Mouse (Mus musculus) liver, postnatal 0 days (tissue): ENCODE measurements at regions not wholly inside any gene's neighbourhood (a gene's known extent, or its start where the extent isn't known, plus 50 kb on each side); places are given as distances from the start of the nearest gene placed in this dataset.

Experiments
- ATAC-seq: fragments of 200-750 bp; cut with Nextera tagmentation; 2 replicates; pipeline ENCODE4 v1.8.0; 2017; ENCODE audit warnings: mild to moderate bottlenecking, moderate library complexity
- DNase-seq: peaks from one replicate; pipeline ENCODE4 v3.0.0-alpha.2; 2016
- H3K27ac ChIP-seq: fragments of 300-500 bp; sonication (generic); 2 replicates; pipeline ENCODE4 v1.5.1; 2014; ENCODE audit warnings: antibody characterized with exemption, moderate library complexity, mild to moderate bottlenecking, low read depth
- H3K27me3 ChIP-seq: fragments of 300-500 bp; sonication (generic); 2 replicates; pipeline ENCODE4 v1.6.1; 2014; ENCODE audit warnings: low read length, control low read depth, mixed read lengths; ENCODE audit not compliant: insufficient read depth
- H3K36me3 ChIP-seq: fragments of 300-500 bp; sonication (generic); replicated peaks from 2 replicates; pipeline ENCODE4 v1.6.1; 2014; ENCODE audit warnings: mild to moderate bottlenecking, control low read depth, low read length, moderate library complexity, mixed read lengths; ENCODE audit not compliant: insufficient read depth
- H3K4me1 ChIP-seq: fragments of 300-500 bp; sonication (generic); 2 replicates; pipeline ENCODE4 v1.6.1; 2014; ENCODE audit warnings: antibody characterized with exemption, mild to moderate bottlenecking, control low read depth; ENCODE audit not compliant: insufficient read depth
- H3K4me2 ChIP-seq: fragments of 300-500 bp; sonication (generic); 2 replicates; pipeline ENCODE4 v1.6.1; 2014; ENCODE audit warnings: low read depth, mild to moderate bottlenecking, low read length, moderate library complexity, mixed read lengths
- H3K4me3 ChIP-seq: fragments of 300-500 bp; sonication (generic); 2 replicates; pipeline ENCODE4 v1.5.1; 2014; ENCODE audit warnings: low read depth, low read length
- H3K9ac ChIP-seq: fragments of 300-500 bp; sonication (generic); replicated peaks from 2 replicates; pipeline ENCODE4 v1.6.1; 2014; ENCODE audit warnings: mild to moderate bottlenecking, moderate library complexity
- H3K9me3 ChIP-seq: fragments of 300-500 bp; sonication (generic); 2 replicates; pipeline ENCODE4 v1.6.1; 2016; ENCODE audit warnings: mild to moderate bottlenecking, control low read depth, low read length, mixed read lengths
- CTCF ChIP-seq: sonication (generic); IDR thresholded peaks from 2 replicates; pipeline ENCODE4 v1.5.1; 2016; ENCODE audit warnings: antibody characterized with exemption, low read depth
- EP300 ChIP-seq: IDR thresholded peaks from 2 replicates; pipeline ENCODE4 v1.6.1; 2016; ENCODE audit warnings: antibody characterized with exemption, low read depth, mild to moderate bottlenecking
- WGBS: fragments of 180-500 bp; shearing (Covaris S2); extraction: QIAGEN DNeasy Blood & Tissue Kit; methylation state at CpG from one replicate; pipeline ENCODE4 v1.1.7; 2014; ENCODE audit not compliant: insufficient replicate concordance; 5-methylcytosine and 5-hydroxymethylcytosine counted together

GRCm38 (mm10) chr11:32908723-32909411 is 84.5 kb upstream of the Smim23 start:
- no peaks in the 10 kb centered on the region for H3K4me1 ChIP-seq
- no peaks in the 10 kb centered on the region for H3K27me3 ChIP-seq
- H3K4me3 ChIP-seq: no peak overlapping the region
- no peaks in the 10 kb centered on the region for H3K36me3 ChIP-seq
- no peaks in the 10 kb centered on the region for H3K9me3 ChIP-seq
- ATAC-seq (no peak), DNase-seq (no peak)
- whole genome bisulfite sequencing: 76% methylated on average over 14 of the region's 14 CpGs
- TF ChIP-seq EP300 (no peak), CTCF (no peak)
- H3K27ac ChIP-seq: no peak overlapping the region
- no peak overlapping the region for H3K9ac ChIP-seq
- no peak overlapping the region for H3K4me2 ChIP-seq

- no peaks in the 10 kb centered on the region for H3K9me3 ChIP-seq
- no peak overlapping the region for H3K4me3 ChIP-seq
- whole genome bisulfite sequencing: 53% methylated on average over 10 of the region's 10 CpGs
- H3K36me3 ChIP-seq: no peaks in the 10 kb centered on the region
- H3K4me2 ChIP-seq: no peak overlapping the region
- DNase-seq (no peak), ATAC-seq (no peak)
- no peak overlapping the region for H3K9ac ChIP-seq
- H3K27me3 ChIP-seq: no peaks in the 10 kb centered on the region
- no peaks in the 10 kb centered on the region for H3K4me1 ChIP-seq
- TF ChIP-seq EP300 (no peak), CTCF (no peak)
- no peak overlapping the region for H3K27ac ChIP-seq
Observed at GRCm38 (mm10) chr11:32907520-32908233, 83.3 kb upstream of the Smim23 start.

GRCm38 (mm10) chr11:32903970-32904369 is 79.6 kb upstream of the Smim23 start:
- H3K27ac ChIP-seq: no peak overlapping the region
- ATAC-seq: no peak
- no peak overlapping the region for H3K9ac ChIP-seq
- H3K27me3 ChIP-seq: no peaks in the 10 kb centered on the region
- TF ChIP-seq CTCF (no peak), EP300 (no peak)
- no peak overlapping the region for H3K4me2 ChIP-seq
- H3K4me3 ChIP-seq: no peak overlapping the region
- no peaks in the 10 kb centered on the region for H3K4me1 ChIP-seq
- no peak for DNase-seq
- H3K9me3 ChIP-seq: no peaks in the 10 kb centered on the region
- no peaks in the 10 kb centered on the region for H3K36me3 ChIP-seq

- no peak overlapping the region for H3K4me2 ChIP-seq
- no peaks in the 10 kb centered on the region for H3K27me3 ChIP-seq
- 70% methylated on average over 3 of the region's 3 CpGs for WGBS
- H3K4me1 ChIP-seq: no peaks in the 10 kb centered on the region
- DNase-seq (no peak), ATAC-seq (no peak)
- H3K36me3 ChIP-seq: no peaks in the 10 kb centered on the region
- no peak overlapping the region for H3K27ac ChIP-seq
- no peaks in the 10 kb centered on the region for H3K9me3 ChIP-seq
- H3K9ac ChIP-seq: no peak overlapping the region
- TF ChIP-seq CTCF: no peak
- no peak for TF ChIP-seq EP300
- H3K4me3 ChIP-seq: no peak overlapping the region
Observed at GRCm38 (mm10) chr11:32903389-32903788, 79.0 kb upstream of the Smim23 start.

- no peak for ATAC-seq
- Histone ChIP-seq H3K36me3 (no peaks in the 10 kb centered on the region), H3K4me1 (no peaks in the 10 kb centered on the region), H3K27me3 (no peaks in the 10 kb centered on the region), H3K9ac (no peak overlapping the region), H3K4me3 (no peak overlapping the region), H3K9me3 (no peaks in the 10 kb centered on the region), H3K27ac (no peak overlapping the region), H3K4me2 (no peak overlapping the region)
- DNase-seq: no peak
- 53% methylated on average over 8 of the region's 10 CpGs for WGBS
- TF ChIP-seq EP300 (no peak), CTCF (no peak)
Observed at GRCm38 (mm10) chr11:32902923-32903322, 78.5 kb upstream of the Smim23 start.

GRCm38 (mm10) chr11:32900437-32900836 is 76.0 kb upstream of the Smim23 start:
- H3K4me1 ChIP-seq: no peaks in the 10 kb centered on the region
- WGBS: 78% methylated on average over 6 of the region's 6 CpGs
- no peak overlapping the region for H3K4me2 ChIP-seq
- H3K27me3 ChIP-seq: no peaks in the 10 kb centered on the region
- DNase-seq: no peak
- no peak overlapping the region for H3K27ac ChIP-seq
- no peaks in the 10 kb centered on the region for H3K9me3 ChIP-seq
- no peaks in the 10 kb centered on the region for H3K36me3 ChIP-seq
- H3K9ac ChIP-seq: no peak overlapping the region
- H3K4me3 ChIP-seq: no peak overlapping the region
- TF ChIP-seq EP300: no peak
- TF ChIP-seq CTCF: no peak
- ATAC-seq: no peak
